Mouse (Mus musculus) cortical plate, adult 2 months (tissue): ENCODE data around the gene Armc7.

Experiments
- CTCF ChIP-seq: fragments of 200-500 bp; IDR thresholded peaks from 2 replicates; pipeline ENCODE4 v1.5.1; 2011; ENCODE audit warnings: mild to moderate bottlenecking, control low read depth, low read length; ENCODE audit not compliant: insufficient read depth; ENCODE audit errors: extremely low read depth
- POLR2A ChIP-seq: fragments of 200-500 bp; IDR thresholded peaks from 2 replicates; pipeline ENCODE4 v1.6.1; 2011; ENCODE audit warnings: mild to moderate bottlenecking, low read length, control low read depth; ENCODE audit not compliant: insufficient read depth; ENCODE audit errors: extremely low read depth

DNA sequence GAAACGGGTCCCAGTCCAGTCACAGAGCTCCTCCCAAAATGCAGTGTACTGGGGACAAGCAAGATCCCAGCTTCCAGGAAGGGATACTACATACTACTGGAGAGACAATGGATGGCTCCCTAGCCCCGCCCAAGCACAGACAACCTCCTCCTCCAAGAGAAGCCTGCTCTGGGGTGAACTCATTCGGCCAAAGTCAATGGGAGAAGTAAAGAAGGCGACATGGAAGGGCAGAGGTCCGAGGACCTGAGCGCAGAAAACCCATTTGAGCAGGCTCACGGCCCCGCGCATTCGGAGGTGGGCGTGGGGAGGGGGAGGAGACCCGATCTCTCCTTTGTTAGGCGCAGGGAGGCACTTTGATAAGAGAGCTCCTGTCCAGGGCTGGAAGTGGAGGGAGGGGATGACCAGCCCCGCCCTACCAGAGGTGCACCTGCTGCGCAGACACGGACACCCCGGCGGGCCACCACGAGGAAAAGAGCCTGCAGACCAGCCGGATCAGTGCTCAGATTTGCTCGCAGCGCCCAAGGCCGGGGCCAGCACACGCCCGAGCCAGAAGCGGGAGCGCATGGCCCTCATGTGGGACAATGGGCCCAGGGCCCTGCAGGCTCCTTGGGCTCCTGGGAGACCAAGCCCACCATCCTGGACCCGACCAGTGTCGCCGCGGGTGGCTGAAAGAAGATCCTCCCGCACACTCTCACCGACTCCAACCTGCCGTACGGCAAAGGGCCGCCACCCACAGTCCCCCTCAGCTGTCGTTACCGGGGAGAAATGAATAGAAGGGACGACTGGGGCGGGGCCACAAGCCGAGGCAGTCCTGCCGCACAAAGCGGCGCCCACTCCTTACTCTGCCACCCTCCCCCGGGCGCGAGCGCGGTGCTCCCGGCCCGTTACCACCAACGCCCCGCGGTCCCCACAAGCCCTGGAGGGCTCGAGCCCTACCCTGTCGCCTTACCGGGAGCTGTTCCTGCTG is 38.1 kb downstream of the Armc7 start:
- no peak for TF ChIP-seq POLR2A
- TF ChIP-seq CTCF, result no peak
